Mouse (Mus musculus) frontal cortex, postnatal 14 days (tissue): ENCODE measurements around the gene Myoc.
"Not testable (repeated sequence)": the region's sequence is repeated elsewhere in the genome, so short reads cannot be mapped to it uniquely, and the experiment has no call there.

Source experiments
- DNase-seq, 2 experiments: peaks; one replicate each; pipeline ENCODE4 v3.0.0; 2022; ENCODE audit warnings: low spot score in 2 of 2

The Myoc gene

DNA sequence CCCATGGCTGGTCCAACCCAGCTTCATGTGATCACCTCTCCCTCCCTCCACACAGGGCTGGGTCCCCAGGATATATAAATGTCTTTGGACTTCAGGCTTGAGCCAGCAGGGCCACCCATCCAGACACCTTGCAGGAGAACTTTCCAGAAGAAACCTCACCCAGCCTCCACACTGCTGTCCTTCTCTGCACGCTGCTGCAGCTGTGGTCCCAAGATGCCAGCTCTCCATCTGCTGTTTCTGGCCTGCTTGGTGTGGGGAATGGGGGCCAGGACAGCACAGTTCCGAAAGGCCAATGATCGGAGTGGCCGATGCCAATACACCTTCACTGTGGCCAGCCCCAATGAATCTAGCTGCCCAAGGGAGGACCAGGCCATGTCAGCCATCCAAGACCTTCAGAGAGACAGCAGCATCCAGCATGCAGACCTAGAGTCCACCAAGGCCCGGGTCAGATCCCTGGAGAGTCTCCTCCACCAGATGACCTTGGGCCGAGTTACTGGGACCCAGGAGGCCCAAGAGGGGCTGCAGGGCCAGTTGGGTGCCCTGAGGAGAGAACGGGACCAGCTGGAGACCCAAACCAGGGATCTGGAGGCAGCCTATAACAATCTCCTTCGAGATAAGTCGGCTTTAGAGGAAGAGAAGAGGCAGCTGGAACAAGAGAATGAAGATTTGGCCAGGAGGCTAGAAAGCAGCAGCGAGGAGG, at the start of gene Myoc:
Myoc (plus strand) TSS at position 105 of the 700 bp plus-strand sequence.
- no peak for DNase-seq

DNA sequence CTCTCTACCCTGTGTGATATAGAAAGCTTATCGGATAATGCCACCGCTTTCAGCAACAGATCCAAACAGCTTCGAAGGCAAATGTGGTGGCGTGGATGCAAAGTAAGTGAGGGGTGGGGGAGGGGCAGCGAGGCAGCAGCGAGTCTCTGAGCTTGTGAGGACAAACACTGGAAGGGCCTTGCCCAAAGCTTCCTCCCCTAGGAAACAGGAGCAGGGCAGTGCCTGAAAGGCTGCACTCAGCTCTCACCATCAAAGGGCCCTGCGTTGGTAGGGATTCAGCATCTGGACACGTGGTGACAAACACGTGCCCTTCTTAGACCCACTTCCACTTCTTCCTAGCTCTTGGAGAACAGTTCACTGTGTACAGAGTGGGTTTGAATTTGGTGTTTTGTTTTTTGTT, 49.5 kb upstream of the Myoc start:
- DNase-seq: no peak

DNA sequence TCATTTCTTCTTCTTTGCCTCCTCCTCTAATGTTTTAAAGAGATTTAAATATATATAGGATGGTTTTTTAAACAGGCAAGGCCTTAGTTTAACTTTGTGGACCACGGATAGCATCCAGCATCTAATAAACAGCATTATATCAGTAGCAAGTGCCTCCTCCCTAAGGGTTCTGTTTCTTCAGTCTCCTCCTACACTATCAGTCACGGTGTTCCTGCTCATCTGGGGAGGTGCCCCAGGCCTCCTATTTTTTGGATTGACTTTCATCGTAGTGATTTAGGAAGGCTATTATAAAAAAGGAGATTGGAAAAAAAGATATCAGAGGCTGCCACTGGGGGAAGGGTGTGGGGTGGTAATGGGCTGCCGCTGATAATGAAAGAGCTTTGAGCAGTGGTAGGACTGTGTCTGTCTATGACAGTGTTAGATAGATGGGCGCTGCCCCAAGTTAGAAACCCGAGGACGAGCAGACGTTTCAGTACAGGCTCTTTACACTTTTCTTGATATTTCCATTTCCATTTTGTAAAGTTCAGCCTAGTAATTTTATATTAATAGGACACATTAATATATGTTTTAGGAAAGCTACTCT, 48.4 kb upstream of the Myoc start:
- no peak for DNase-seq

DNA sequence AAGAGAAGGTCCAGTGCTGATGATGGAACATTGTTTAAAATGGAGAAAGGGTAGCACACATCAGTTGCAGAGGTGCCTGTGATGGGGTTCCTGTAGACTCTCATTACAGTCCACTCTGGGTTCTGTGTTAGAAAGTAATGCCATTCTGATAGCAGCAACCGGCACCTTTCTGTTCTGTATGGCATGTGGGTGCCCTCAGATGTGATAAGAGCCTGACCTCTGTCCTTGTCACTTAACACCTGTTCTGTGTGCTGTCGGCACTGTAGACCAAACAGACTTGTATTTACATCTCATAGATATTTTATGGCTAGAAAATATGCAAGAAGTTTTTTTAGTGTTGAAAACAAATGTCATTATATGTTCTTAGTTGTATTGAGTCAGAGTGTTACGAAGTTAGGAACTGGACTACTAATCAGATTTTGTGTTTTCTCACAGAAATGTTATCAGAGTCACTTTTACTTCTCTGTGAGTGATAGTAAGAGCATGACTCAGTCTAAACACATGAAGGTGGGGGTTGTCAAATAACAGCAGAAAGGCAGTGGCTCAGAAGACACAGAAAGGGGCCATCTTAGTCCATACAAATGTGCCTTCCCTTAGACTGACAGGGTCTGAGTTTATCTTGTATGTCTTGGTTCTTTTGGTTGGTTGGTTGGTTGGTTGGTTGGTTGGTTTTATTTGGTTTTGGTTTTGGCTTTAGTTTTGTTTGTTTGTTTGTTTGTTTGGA, 41.4 kb upstream of the Myoc start:
- no peak for DNase-seq

DNA sequence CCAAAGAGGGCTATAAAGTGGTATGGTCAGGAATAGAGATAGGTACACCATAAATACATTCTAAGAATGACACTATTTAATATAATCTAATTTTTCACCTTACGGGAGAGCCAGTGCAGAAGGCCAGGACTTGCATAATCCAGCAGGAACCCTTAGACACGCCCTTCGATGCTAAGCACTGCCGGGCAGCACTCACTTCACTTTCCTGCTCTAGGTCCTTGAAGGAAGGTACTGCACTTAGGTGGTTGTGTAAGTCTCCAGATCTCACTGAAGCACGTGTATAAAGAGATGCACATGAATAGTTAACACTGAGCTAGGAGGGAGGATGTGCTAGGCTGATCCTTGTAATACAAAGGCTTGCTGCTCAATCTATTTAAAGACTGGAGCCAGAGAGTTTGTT, 39.3 kb upstream of the Myoc start:
- no peak for DNase-seq

DNA sequence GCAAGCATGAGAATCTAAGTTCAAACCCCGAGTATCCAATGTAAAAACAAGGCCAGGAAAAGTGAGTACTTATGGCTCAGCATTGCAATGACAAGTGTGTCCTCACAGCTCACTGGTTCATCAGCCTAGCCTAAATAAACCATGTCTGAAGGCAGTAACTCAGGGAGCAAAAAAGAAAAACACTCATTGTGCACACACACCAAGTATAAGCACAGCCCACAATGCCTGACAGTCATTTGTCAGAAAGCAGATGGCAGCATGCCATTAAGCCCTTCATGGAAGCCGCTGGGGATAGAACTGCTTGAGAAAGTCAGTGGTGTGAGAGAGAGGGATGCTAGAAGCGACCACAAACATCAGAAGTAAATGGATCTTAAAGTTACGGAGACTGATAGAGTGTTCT, 37.7 kb upstream of the Myoc start:
- no peak for DNase-seq

DNA sequence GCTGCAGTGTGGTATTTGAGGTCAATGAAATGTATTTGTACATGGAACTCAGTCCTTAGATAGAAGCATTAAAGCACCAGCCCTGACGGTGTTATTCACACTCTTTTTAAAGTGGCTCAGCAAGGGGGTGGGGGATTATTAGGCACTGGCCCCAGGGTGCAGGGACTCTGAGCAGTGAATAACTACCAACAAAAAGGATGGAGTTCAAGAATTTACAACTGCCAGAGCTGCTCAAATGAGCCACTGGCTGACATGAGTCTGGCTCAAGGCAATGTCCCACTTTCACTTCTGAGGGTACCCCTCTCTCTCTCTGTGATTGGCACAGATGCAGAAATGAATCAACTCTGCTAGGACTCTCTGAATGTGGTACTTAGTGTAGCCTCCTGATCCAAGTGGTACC, 30.8 kb upstream of the Myoc start:
- DNase-seq: no peak

DNA sequence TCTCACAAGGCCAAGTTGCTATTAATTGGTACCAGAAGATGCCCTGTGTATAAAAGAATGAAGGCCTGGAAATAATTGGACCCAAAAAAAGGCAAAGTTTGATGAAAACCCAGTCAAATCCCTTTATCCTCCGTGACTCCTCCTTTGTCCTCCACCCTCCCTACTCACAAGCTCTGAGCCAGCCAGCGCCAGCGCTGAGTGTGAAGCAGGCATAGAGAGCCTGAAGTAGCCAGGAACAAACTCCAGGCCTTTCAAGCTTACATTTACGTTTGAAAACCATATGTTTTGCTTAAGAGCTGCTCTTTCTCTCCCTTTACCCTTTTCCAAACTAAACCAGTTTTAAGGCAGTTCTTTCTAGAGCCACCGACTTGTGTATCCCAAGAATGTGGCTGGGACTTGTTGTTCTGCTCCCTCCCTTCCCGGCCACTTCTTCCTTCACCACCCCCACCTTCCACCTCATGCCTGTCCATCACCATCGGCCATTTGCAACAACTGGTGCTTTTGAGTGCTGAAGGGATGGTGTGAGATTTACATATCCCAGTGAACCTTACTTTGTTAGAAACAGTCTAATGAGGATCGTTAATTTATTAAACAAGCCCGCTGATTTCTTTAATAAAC, 29.2 kb upstream of the Myoc start:
- DNase-seq: no peak

DNA sequence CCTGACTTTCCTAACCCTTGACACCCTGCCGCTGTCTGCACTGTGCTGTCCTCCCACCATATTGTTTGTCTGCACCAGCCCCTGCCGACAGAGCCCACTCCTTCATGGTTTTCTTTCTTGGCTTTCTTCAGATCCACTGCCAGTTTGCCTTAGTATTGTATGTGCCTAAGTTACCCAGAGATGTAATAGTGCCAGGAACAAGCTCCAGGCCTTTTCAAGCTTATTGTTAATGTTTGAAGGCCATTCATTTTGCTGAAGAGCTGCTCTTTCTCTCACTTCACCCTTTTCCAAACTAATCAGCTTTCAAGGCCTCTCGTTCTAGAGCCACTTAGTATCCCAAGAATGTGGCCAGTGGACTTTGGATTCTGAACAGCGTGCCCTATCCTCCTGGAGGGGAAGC, 27.8 kb upstream of the Myoc start:
- no peak for DNase-seq

DNA sequence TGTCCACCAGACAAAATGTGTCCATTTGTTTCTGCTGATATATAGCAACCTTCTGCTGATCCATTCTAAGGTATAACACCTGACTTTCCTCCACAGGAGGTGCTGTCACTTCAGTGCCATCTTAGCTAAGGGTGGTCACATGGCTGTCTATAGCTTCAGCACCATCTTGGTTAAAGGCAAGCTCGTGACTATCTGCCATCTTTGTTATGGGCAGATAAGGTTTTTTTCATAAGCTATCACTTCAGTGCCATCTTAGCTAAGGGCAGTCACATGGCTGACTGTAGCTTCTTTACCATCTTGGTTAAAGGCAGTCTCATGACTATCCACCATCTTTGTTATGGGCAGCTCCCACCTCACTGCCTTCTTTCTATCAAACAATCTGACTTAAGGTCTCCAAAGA, 23.4 kb upstream of the Myoc start:
- DNase-seq: no peak

DNA sequence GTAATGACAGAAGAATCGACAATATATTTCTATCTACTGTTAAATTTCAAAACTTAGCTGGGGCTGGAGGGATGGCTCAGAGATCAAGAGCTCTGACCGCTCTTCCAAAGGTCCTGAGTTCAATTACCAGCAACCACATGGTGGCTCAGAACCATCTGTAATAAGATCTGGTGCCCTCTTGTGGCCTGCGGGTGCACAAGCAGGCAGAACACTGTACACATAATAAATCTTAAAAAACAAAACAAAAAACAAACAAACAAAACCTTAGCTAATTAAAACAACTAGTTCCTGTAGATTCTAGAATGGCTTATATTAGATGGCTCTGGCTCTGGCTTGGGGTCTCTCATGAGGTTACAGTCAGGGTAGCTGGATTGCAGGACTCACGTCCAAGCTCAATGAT, 18.5 kb upstream of the Myoc start:
- no peak for DNase-seq

DNA sequence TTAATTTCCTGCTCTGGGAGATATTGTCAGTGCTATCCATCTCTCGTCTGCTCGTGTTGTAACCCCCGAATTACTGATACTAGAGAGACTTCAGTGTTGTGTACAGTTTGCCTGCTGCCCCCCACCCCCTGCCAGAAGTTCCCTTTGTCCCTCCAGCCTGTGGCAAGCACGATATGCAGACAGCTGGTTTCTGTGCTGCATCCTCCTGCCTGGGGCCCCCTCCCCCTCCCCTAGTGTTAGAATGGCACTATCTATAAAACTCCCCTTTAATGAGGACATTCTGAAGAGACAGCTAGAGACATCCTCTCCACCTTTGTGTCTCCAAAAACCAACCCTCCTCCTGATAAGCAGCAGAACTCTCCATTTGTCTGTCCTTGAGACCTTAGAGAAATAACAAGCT, 15.1 kb upstream of the Myoc start:
- DNase-seq: no peak

DNA sequence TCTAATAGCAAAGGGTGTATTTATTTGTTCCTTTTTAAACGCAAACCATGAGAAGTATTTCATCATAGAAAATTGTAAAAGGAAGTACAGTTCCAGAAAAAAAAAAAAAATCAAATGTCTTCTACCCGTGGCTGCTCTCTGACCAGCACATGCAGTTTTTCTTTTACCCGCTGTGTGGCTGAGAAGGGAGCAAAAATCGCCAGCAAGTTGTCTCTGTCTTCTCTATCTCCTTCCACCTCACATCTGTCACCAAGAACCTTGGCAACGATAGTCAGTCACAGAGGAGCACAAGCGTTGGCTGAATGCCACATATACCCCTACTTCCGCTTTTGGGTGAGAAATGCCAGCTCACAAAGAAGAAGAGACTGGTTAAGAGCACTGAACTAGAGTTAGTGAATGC, 13.7 kb upstream of the Myoc start:
- DNase-seq: no peak

DNA sequence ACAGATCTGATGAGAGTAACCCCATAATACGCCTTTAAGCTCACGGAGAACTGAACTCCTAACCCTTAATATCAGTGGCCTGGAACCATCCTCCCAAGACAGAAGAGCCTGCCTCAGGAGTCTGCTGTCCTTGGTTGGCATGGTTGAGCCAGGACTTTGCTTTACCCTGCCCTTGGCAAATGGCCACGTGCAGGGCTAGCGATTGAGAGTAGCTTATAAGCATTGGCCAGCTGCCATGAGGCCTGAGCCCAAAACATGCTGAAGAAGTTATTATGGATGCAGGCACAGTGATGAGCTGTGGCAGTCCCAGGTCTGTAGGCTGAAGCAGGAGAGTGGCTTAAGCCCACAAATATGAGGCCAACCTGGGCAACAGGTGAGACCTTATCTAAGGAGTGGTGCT, 11.1 kb upstream of the Myoc start:
- not testable (repeated sequence) for DNase-seq

DNA sequence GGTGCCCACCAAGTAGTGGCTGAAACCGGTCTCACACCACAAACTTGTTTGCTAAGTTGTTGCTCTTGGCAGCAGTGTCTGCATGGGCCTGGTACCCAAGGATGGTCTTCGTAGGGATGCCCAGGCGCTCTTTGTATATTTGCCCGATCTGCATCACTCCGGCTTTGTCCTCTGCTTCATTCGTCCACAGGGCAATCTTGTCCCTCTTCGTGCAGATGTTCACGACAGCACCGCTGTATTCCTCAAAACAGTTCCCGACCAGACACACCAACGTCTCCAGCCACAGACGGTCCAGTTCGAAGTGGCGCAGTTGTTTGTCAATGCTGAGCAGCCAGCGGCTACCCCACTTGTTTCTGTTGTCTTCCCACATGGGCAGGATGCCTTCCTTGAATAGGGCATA, 10.6 kb upstream of the Myoc start:
- not testable (repeated sequence) for DNase-seq

DNA sequence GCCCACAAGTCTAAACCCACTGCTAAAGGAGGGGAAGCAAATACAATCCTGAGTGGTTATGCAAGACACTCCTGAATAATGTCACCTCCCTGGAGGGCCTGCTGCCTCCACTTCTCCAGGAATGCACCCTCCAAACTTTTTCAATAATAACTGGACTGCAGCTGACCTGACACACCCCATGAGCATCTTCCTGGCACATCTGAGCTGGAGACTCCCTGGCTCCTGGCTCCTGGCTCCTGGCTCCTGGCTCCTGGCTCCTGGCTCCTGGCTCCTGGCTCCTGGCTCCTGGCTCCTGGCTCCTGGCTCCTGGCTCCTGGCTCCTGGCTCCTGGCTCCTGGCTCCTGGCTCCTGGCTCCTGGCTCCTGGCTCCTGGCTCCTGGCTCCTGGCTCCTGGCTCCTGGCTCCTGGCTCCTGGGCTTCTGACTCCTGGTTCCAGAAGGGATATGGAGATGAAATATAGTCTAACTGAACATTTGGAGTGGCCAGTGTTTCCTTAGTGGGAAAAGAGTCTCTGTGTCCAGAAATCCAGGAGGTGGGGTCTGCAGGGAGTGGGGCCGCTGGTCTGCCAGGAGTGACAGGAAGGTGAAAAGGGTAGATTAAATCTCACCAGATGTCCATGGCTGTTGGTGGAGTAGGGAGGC, 3.5 kb upstream of the Myoc start:
- DNase-seq: not testable (repeated sequence)

DNA sequence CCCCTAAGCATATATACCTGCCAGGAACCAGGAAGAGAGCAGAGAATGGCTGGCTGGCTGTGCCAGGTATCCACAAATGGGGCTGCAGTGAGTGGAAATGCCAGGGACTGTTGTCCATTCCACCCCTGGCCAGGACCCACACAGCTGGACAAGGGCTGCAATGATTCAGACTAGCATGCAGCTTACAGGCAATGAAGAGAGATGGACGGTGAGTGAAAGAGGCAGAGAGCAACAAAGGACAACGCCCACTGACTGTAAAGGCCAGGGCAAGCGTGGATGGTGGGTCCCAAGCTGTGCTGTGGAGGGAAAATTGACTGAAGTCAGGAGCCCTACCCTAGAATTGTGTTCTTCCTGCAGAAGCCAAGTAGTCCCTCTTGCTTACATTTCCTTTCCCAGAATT, 2.4 kb upstream of the Myoc start:
- DNase-seq: no peak

DNA sequence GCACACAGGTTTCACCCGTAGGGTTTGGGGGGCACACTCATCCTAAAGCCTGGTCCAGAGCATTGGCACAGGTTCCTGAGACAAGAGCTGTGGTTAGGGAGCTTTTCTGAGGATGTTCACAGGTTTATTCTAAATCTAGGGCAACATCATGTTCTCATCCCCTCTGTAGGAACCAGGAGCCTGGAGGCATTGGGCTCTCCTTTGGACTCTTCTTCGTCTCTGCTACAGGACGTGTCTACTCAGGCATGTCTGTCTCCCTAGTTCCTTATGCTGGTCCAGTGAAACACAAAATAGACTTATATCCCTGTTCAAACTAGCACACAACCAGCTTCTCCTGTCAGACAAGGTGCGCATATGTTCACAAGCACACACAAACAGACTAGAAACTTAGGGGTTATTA, 420 bp upstream of the Myoc start:
- DNase-seq: no peak

DNA sequence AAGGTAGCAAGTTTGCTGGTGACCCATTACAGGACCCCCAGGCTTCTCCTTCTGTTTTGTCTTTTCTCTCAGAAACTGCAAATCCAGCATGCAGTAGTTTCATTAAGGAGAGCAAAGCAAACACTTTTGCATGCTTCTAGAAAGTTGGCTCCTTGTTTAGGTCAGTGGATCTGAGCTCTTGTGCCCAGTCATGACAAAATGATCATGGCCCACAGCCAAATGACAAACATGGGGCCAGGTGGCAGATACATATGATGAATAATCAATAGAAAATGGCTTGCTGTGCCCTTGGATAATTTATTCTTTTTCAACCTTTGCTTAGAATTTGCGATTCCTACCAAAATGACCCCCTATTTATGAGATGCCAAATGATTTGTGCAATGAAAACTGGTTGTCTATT, 906 bp downstream of the Myoc start:
- no peak for DNase-seq

DNA sequence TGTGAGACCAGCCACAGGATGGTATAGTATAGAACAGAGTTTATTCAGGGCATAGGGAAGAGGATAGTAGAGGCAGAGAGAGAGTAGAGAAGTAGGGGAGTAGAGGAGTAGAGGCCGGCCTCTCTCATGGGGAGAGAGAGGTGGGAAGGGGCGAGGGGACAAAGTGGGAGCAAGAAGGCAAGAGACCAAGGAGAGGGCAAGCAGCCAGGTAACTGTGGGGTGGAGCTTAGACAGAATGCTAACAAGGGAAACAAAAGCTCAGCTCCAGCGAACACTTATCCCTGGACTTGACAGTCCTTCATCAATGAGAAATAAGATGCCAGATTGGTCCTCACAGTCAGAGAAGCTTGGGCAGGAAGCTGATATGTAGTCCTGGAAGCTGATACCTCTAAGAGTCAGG, 3.6 kb downstream of the Myoc start:
- no peak for DNase-seq

DNA sequence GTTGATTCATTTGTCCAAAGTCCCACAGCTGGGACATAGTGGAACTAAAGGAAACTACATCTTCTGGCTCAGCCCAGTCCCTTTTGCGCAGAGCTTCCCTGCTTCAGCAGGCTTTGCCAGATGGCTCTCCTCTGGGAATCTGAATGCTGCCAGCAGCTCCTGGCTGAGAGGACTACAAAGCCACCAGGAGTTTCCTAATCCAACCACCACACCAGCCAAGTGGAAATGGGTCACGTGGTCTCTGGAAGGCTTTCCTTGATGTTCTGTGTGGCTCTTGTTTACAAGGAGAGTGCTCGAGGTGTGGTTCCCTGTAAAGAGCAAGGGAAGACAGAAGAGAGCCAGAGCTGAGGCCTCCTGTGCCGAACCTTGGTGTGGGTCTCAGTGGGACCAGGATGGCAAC, 4.8 kb downstream of the Myoc start:
- peak; percentile 21 to 36 for DNase-seq

DNA sequence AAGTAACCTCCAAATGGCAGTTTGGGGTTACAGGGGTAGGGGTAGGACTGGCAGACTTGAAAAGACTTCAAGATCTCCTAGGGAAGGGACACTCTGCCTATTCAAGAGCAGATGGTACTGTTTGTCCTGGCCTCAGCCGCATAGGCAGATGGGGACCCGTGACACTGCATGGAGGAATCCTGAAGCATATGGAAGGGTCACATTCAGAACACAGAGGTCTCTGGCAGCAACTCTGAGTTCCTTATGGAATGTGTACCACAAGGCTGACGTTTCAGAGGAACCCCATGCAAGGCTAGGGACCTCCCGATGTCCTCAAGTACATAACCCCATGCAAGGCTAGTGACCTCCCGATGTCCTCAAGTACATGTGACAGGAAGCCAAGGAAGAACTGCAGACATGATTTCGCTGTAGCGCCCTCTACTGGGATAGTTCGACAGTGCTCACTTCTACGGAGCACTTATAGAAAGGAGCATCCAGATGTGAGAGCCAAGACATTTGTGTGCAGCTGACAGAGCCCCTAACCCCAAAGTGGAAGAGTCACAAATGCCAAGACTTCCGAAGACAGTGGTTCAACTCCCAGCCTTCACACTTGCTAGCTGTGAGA, 7.2 kb downstream of the Myoc start:
- no peak for DNase-seq
